Mouse (Mus musculus): Measurements from ENCODE around the gene Mif4gd.

DNA sequence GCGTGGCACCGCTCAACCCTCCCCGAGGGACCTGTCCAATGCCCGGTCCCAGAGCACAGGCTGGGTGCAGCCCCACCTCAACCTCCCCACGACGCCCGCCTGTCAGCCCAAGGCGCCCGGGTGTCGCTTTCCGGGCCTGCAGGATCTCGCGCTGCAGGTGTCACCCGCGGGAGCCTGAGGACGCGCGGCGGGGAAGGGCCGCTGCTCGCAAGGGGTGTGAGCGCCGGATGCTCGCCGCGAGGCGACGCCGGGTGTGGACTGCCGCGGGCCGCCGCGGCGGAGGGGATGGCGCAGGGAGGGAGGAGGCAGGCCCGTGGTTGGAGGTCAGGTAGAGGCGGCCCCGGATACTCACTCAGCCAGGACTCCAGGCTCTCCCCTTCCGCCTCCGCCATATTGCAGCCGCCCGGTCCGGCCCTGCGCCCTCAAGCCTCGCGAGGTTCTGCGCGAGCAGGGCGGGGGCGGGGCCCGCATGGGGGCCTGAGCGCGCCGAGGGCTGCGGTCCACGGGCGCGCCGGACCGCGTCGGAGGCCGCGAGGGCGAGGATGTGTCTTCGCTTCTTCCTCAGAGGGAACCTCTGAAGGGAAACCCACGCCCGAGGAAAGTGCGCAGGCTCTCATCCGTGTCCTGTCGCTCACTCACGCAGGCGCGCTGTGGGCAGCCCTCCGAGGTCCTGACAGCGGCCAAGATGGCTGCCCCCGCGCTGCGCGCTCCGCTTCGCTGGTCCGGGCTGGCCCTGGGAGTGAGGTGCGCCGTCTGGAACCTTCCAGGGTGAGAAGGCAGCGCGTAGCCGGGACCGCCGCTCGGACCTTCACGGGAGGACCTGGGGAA lies 9.1 kb downstream of the Mif4gd start, which contains the start of the genes Mrps7 and Gga3:
- TF ChIP-seq MEF2A (IDR thresholded peaks at IDR 0.05; ENCODE audit: extremely low read depth, insufficient replicate concordance, low read depth, low read length, poor library complexity, severe bottlenecking): no peak
- peak; percentile 83; the same call in 1 of the 2 replicates for TF ChIP-seq UBTF (IDR thresholded peaks at IDR 0.05; ENCODE audit: borderline replicate concordance, insufficient read depth, low read depth, low read length)
- peak in 1 of 3 experiments; percentile 25; a peak in 2 of 6 replicates for TF ChIP-seq CTCF (IDR thresholded peaks at IDR 0.05 in 2 of 3, conservative IDR thresholded peaks at IDR 0.05 in 1 of 3; ENCODE audit: control insufficient read depth in 1 of 3, insufficient read depth in 1 of 3, low read depth in 2 of 3, low read length in 3 of 3, poor library complexity in 1 of 3, severe bottlenecking in 1 of 3)
- TF ChIP-seq ETS1 (IDR thresholded peaks at IDR 0.05; ENCODE audit: low read depth, low read length): 0 out of 2 replicates have a peak, but pooled peaks have one; percentile 20
- TF ChIP-seq TBP (IDR thresholded peaks at IDR 0.05; ENCODE audit: low read depth, low read length): peak; percentile 94
- no peak; the same call in 1 of the 2 replicates for TF ChIP-seq E2F4 (IDR thresholded peaks at IDR 0.05; ENCODE audit: borderline replicate concordance, low read depth, low read length)
- TF ChIP-seq ELF1 (IDR thresholded peaks at IDR 0.05; ENCODE audit: low read depth, low read length): peak; percentile 69; the same call in 1 of the 2 replicates
- TF ChIP-seq MAZ (IDR thresholded peaks at IDR 0.05; ENCODE audit: low read depth, low read length): peak; percentile 78; the same call in 1 of the 2 replicates

Data from MEL (cell line).